Mouse (Mus musculus) layer of hippocampus, adult 9-10 months (tissue): Measurements from ENCODE around the gene Slc10a7.
A peak's percentile ranks its signal among the peaks of the same experiment; 100 is the strongest.
"Not testable (repeated sequence)": the region's sequence is repeated elsewhere in the genome, so short reads cannot be mapped to it uniquely, and the experiment has no call there.

ENCODE experiments used
- DNase-seq: peaks from one replicate; pipeline ENCODE4 v3.0.0; 2022; ENCODE audit warnings: low spot score

Slc10a7 gene

DNA sequence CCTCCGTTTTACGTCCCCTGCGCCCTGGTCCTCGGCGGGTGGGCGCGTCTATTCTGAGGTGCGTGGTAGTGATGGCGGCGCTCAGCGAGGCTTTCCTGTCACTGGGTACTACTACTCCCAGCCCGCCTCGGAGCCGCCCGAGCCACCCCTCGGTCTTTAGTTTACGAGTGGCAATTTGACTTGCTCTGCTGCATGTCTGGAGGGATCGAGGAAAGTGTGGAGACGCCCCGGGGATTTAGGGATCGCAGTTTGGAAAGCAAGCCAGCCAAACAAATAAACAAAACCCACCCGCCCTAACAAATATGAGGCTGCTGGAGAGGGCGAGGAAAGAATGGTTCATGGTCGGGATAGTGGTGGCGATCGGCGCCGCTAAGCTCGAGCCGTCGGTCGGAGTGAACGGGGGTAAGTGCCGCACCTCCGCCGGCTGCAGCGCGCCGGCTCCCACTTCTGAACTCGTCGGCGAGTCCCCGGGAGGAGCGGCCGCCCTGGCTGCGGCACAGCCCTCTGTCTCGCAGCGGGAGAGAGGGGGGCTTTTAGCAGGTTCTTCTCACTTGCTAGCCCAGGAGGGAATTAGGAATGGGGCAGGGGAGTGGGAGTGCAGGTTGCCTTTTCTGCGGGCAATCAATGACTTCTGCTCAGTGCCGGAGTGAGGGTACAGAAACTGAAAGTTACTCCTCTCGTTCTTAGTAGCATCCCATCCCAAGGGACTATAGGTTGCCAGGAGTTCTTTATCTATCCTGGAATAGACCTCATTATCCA is at the start of gene Slc10a7:
TSS of gene Slc10a7 (plus strand) at position 74 of the 759 bp plus-strand sequence.
- DNase-seq: peak; percentile 83

DNA sequence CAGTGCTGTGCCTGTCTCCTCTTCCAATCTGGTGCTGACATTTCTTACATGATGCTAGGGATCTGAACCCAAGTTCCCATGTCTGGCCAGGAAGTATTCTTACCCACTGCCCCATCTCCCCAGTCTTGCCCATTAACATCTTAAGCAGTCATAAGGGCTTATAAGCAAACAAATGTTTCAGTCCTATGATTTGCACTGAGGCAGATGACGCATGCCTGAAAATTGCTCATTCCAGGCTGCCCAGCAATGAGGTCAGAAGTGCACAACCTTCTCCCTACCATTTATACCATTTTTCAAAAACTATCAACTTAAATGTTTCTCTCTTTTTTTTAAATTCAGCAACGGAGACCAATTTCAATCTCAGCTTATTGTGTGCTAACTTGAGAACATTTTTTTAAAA is 45.2 kb upstream of the Slc10a7 start:
- DNase-seq: no peak

DNA sequence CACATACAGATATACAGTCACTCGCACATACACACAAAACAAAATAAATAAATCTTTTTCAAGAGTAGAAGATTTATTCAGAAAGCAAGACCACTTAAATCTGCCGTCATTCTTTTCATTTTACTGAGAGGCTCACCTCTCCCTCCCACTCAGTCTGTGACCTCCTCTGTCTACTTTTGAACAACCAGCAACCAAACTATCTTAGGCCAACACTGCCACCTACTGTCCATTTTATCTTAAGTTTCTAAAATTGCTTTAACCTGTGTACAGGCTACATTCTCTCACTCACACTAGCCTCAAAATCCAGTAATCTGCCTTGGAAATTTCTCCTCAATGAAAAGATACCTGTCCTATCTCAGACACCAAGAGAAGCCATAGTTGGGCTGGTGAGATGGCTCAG is 41.3 kb upstream of the Slc10a7 start:
- no peak for DNase-seq

DNA sequence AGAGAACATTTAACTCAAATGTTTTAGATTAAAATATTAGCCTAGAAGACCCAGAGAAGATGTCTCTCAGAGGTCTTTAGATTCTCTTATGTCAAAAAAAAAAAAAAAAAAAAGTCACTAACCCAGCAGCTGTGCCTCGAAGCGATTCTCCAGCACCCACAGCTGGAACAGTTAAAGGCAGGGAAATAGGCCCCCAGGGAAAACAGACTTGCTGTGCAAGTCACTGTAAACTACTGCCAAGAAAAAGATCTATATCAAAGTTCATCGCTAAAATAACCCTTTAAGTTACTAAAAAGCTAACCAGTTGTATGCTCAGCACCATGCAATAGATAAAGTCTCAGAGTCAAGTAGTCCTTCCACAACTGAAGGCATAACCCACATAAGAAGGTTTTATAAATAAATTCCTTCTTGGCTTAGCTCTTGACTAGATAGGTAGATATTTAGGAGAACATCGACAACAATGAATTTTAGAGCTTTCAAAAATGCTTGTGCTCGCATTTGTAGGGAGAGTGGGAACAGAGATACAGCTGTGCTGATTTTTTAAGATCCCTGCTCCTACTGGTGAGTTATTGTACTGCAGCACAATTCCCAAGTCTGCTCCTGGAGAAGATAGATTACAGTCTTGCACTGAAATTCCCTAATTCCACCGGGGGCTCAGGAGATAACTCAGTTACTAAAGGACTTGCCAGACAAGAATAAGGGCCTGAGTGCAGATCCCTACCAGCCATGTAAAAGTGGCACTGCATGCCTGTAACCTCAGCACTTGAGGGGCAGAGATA is 31.9 kb upstream of the Slc10a7 start:
- DNase-seq: no peak

DNA sequence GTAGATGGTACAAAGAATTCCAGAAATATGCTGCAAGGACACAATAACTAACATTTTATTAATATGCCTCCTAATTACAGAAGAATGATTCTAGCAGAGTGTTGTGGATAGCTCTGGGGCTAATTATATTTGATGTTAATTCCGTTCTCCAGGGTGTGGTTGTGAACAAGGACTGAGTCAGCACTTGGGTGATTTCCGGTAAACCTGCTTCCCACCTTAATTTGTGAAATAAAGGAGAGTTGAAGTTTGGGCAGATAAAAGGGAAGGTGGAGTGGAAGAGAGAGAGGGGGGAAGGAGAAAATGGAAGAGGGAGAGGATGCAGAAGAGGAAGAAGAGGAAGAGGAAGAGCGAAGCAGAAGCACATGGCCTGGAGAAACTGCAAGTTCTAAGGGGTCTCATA is 19.4 kb upstream of the Slc10a7 start:
- DNase-seq: no peak

DNA sequence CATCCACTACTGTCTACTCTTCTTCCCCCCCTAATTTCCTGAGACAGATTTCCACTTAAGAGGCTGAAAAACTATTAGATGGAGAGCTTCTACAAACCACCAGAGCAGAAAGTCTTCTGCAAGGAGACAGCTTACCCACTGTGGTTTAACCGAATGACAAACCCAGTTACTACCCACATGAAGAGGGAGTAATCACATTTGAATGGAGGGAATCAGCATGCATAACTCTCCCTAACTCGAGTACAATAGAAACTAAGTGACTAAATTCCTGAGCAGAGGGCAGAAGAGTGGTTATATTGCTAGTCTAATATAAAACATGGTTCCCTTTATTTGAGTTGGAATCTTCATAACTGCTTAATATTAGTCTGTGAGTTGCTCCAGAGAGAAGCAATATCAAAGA is 16.1 kb upstream of the Slc10a7 start:
- DNase-seq: no peak

DNA sequence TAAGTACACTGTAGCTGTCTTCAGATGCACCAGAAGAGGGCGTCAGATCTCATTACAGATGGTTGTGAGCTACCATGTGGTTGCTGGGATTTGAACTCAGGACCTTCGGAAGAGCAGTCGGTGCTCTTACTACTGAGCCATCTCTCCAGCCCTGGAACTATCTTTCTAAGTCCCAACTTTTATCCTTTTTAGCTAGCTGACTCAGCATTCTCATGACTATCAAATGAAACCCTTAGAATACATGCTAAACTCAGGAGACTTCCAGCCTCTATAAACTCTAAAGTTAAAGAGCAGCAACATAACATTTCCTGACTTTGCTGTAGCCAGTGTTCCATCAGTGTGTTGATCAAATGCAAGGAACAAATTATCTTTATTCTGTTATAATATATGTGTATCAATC is 12.9 kb upstream of the Slc10a7 start:
- not testable (repeated sequence) for DNase-seq

DNA sequence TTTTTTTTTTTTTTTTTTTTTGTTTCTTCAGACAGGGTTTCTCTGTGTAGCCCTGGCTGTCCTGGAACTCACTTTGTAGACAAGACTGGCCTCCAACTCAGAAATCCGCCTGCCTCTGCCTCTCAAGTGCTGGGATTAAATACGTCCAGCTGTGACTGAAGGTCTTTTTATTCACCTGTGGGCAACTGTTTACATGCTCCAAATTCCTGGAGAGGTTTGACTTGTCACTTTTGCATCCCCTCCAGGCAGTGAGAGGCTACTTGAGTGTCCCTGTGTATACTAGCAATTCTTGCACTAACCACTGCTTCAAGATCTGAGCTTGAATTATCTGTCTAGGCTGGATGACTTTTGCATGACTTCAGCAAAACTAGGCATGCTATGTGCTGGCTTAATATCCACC is 6.4 kb upstream of the Slc10a7 start:
- no peak for DNase-seq

DNA sequence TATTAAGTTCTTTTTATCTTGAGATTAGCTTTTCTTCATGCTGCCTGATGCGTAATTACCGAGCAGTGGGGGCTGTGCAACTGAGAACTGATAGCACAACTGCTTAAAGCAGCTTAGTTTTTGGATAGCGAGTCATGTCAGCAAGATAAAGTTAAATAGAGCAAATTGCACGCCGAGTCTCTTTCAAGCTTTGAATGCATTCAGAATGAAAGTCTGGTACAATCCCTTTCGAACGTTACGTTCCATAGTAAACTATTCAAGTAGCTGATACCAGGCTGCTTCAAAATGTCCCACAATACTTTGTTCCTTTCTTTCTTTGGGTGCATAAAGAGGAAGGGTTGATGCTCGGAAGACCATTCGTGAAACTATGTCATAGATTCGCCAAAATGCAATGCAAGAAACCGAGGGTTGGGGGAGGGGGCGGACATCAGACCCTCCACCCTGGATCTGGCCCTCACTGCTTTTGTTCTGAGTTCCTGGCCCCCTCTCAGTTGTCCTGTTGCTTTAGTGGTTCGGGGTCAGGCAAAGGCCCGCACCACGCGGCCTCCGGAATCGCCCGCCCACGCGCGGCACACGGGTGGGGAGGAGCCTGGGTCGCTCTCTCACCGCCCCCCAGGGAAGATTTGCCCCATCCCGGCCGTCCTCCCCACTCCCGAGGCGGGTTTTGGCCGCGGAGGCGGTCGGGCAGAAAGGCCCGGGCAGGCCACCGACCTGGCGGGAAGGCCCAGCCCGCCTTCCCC is 997 bp upstream of the Slc10a7 start:
- DNase-seq: peak; percentile 12

DNA sequence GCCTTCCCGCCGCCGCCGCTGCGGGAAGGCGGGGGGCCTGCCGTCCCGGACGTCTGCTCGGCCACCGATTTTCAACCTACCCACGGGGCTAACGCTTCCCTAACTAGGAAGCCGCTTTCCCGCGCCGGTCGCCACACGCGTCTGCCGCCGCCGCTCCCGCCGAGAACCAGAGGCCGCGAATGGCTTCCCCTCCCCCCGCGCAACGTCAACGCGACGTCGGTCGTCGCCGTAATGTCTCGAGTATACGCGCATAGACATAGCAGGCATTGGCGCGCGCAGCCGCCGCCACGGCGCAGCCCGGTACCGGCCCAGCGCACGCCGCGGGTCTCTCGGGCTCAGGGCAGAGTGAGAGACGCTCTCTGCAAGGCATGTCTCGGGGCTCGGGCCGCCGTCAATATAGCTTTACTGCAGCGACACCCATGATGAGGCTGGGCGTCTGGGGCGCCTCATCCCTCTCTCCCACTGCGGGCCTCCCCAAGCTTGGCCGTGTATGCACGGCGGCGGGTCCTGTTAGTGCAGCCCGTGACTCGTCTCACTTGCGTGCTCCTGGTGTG is 350 bp upstream of the Slc10a7 start, which contains the start of gene Rbmxl1:
TSS of gene Rbmxl1 (minus strand) at position 180 of the 554 bp plus-strand sequence.
- peak; percentile 52 for DNase-seq

DNA sequence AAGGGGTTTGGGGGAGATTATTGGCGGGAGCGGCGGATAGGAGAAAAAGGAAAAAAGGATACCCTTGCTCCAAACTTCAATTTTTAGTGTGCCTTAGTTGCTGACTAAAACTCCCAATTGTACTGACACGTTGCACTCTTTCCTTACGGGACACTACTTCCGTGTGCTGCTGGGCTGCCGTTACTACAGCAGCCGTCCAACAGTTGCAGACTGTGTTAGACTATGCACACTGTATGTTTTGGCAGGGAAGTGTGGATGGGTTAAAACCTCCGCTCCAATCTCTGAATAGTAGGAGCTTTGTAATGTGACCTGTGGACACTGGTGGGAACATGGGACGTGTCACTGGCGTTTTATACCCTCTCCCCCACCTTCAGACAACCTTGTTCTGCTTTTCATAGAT is 948 bp downstream of the Slc10a7 start:
- no peak for DNase-seq

DNA sequence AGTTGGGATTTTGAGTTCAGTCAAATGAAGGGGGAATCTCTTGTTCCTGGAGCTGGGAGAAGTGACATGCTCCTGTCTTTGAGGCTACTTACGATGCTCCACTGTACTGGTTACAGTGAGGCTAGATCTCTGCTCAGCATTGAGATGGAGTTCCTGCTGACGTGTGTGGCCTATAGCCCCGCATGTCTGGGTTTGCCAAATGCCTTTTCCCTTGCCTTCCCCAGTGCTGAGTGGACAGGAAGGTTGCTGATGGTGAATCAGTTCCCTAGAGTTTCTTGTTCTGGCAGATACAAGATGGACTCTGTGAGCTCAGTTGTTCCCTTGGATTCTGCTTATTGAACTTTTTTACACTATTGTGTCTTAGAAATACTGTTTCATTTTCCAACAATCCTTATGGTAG is 1.8 kb downstream of the Slc10a7 start:
- no peak for DNase-seq

DNA sequence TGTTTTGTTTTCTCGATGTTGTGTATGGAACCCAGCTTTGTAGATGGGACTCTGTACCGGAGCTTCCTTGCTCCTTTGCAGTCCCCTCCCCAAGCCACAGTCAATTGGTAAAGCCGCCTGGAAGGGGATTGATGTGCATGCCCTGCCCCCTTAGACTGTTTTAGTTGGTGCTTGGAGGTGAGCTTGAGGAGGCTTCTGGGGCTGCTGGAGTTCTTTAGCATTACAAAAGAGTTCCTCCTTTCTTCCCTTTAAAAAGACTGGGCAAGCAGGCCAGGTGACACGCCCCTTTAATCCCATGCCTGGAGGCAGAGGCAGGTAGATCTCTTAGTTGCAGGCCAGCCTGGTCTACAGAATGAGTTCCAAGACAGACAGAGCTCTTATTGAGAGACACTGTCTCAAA is 4.0 kb downstream of the Slc10a7 start:
- no peak for DNase-seq

DNA sequence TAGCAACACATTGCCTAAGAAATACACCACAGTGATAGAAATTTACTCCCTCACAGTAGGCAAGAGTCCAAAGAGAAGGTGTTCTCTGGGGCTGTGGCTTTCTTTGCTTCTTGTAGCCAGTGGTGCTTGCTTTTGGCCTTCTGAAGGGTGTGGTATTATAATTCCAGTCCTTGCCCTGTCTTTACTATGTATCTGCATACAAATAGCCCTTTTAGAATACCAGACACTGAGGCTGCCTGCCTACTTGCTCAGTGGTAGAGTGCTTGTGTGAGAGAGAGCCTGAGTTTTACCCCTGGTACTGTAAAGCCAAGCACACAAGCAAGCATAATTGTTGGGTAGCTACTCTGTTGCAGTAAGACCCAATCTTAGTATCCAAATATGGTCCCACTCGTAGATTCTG is 5.6 kb downstream of the Slc10a7 start:
- DNase-seq: no peak

DNA sequence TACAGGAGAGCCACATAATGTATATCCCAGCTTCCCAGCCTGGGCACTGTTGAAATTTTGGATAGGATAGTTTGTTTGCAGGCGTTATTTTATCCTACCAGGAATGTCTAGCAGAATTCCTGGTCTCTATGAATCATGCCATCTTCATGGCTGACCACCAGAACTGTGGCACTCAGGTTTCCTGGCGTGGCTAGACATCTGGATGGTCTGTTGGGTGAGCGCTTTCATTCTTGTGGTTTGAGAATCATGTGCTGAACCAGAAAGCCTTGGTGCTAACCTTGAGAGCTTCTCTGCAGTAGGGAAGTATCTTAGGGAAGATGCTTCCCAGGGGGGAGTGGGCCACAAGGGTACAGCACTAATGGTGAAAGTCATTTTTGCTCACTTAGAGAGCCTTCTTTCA is 6.0 kb downstream of the Slc10a7 start:
- no peak for DNase-seq

DNA sequence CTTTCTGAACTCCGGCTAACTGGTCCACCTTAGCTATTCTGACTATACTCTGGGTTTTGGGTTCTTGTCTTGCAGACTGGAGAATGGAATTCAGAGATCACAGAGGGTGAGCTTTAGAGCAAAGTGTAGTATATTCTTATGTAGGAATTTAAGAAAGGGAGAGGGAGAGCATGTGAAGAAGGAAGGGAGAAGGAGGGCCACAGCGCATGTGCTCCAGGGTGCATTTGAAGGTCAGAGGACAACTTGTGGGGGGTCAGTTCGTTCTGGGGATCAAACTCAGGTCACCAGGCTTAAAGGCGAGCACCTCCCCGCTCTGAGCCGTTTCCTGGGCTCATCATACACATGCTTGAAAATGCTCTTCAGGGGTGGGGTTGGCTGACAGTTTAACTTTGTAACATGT is 24.8 kb downstream of the Slc10a7 start:
- DNase-seq: no peak

DNA sequence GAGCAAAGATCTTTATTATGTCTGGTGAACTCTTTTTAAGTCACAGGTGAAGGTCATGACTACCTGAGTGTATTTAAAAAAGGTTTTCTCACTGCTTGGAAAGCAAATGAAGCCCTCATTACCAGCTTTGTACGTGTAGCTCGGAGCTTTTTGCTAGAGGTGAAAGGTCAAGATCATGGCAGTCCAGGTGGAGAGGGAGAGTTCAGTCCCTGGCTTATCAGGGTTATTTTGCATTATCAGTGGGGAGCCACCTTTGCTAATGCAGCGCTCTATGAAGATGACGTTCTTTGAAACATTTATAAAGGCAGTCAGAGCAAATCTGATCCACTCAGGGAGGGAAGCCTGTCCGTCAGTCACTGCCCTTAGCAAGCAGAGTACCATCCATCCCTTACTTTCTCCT is 27.6 kb downstream of the Slc10a7 start:
- no peak for DNase-seq

DNA sequence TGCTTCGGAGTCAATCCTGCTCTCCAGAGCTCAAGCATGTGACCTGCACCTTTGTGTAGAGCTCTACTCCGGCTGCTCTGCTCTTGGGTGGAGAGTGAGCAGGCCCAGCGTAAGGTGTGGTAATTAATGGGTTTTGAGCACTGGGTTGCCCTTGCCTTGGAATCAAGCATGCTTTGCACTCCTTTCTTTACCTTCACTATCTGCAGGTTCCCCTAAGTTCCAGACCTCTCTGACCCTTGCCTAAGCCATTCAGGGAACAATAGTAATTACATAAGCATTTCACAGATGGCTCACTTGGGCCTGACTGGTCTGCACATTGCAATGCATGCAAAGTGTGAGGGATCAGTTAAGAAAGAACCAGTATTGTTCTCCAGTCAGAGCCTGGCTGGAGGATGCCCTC is 28.6 kb downstream of the Slc10a7 start:
- DNase-seq: no peak

DNA sequence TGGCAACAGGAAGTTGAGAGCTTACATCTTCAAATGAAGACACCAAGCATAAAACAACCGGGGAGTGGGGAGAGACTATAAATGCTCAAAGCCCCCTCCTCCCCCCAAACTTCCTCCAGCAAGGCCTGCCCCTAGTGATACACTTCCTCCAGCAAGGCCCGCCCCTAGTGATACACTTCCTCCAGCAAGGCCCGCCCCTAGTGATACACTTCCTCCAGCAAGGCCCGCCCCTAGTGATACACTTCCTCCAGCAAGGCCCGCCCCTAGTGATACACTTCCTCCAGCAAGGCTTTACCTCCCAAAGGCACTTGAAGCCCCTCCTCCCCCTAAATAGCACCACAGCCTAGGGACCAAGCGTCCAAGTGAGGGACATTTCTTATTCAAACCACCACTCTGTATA is 33.5 kb downstream of the Slc10a7 start:
- DNase-seq: not testable (repeated sequence)

DNA sequence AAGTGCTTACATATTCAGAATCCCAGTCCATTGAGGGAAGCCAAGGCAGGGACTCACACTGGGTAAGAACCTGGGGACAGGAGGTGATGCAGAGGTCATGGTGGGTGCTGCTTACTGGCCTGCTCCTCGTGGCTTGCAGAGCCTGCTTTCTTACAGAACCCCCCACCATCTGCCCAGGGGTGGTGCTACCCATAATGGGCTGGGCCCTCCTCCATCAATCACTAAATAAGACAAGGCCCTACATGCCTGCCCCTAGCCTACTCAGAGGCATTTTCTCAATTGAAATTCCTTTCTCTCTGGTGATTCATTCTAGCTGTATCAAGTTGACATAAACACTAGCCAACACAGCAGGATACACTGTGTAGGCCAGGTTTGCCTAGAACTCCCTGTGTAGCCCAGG is 34.5 kb downstream of the Slc10a7 start:
- DNase-seq: no peak

DNA sequence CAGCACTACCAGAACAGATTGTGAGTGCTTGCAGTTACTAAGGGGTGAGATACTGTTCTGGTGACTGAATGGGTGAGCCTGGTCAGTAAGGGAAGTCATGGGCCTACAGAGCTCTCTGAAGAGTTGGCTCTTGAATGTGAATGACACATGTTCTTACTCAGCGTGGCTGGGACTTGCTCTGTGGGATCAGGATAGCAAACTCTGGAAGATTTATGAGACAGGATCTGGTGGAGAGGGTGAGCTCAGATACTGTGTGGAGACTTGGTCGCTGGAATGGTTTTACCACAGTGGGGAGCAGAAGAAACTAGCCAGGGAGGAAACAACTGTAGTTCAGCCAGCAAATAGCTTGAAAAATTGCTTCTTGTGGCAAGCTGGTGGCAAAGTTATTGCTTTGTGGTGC is 35.4 kb downstream of the Slc10a7 start:
- DNase-seq: no peak

DNA sequence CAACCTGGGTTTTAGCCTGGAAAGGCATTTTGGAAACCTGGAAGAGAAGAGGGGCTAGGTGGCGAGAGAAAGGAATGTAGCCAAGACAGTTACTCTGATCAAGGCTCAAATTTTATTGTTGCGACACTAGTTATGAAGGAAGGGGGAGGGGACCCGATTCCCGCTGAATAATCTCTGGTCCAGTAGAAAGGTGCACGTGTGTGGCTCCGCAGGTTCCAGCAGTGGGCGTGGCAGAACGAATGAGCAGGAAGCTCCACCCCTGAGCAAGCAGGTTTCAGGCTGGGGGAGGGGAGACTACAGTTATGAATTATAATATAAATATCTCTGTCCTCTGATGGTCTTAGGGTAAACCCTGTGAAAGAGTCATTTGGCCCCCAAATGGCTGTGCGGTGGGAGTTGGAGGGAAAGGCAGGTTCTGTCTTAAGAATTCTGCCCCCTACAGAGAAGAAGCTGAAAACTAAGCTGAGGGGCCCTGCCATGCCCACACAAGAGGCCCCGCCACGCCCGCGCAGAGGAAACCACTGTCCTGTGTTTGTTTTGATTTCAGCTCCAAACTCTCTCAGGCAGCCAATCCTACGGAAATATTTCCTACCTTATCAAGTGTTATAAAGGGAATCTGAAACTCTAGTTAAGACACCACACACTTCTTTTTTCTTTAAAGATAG is 36.1 kb downstream of the Slc10a7 start:
- not testable (repeated sequence) for DNase-seq
